Comparison of ENCODE assay signal across 14 mouse cellular contexts in genomic region chr2:166653564-166653963, GRCm38 (mm10).
DNase-seq lines count a peak whose midpoint lies in the region; ATAC-seq lines count a peak whose summit lies in the region.
"Had no signal": no experiment of that assay in that cellular context is flagged by ENCODE, and none has a peak within 500 bp of the region (broad histone marks: within the 10 kb centered on the region; RNA-seq: fewer than 3 reads in every experiment).

No protein-coding gene starts in this region.

- H3K27ac ChIP-seq in forebrain, embryonic 12.5 days = peak overlapping the region; percentile 78
- 0 out of 2 replicates have a peak overlapping the region, but pooled peaks have one; percentile 12 for H3K27ac ChIP-seq in limb, embryonic 12.5 days
- H3K27ac ChIP-seq: gastrocnemius, adult 2 months; heart, embryonic 10.5 days; hindbrain, embryonic 15.5 days; liver, embryonic 13.5 days had no signal

- H3K4me1 ChIP-seq in forebrain, embryonic 12.5 days = peaks cover 68% of the 10 kb centered on the region
- H3K4me1 ChIP-seq in limb, embryonic 12.5 days (replicated peaks) = peaks cover 44% of the 10 kb centered on the region

- no peaks in the 10 kb centered on the region for H3K27me3 ChIP-seq in forebrain, embryonic 12.5 days
- no peaks in the 10 kb centered on the region for H3K27me3 ChIP-seq in limb, embryonic 12.5 days
- H3K27me3 ChIP-seq: hindbrain, embryonic 15.5 days; liver, embryonic 13.5 days had no signal

- ATAC-seq in forebrain, embryonic 12.5 days (ENCODE audit: low FRiP score) = peak; percentile 64; the same call in 1 of the 2 replicates
- no peak for ATAC-seq in limb, embryonic 12.5 days (ENCODE audit: insufficient number of reproducible peaks, insufficient read depth, low FRiP score, low TSS enrichment, low read depth)

- WGBS in forebrain, embryonic 12.5 days = 51% methylated on average over 5 of the region's 5 CpGs
- 26% methylated on average over 5 of the region's 5 CpGs for WGBS in limb, embryonic 12.5 days

- H3K4me2 ChIP-seq in forebrain, embryonic 12.5 days = no peak overlapping the region
- no peak overlapping the region for H3K4me2 ChIP-seq in limb, embryonic 12.5 days
- H3K4me2 ChIP-seq: hindbrain, embryonic 15.5 days; liver, embryonic 13.5 days had no signal

- H3K9ac ChIP-seq in forebrain, embryonic 12.5 days = no peak overlapping the region
- no peak overlapping the region for H3K9ac ChIP-seq in limb, embryonic 12.5 days (replicated peaks)
- H3K9ac ChIP-seq: hindbrain, embryonic 15.5 days; liver, embryonic 13.5 days had no signal

- H3K9me3 ChIP-seq in forebrain, embryonic 12.5 days = no peaks in the 10 kb centered on the region
- H3K9me3 ChIP-seq in limb, embryonic 12.5 days = no peaks in the 10 kb centered on the region
- H3K9me3 ChIP-seq: heart, embryonic 10.5 days; hindbrain, embryonic 15.5 days; liver, embryonic 13.5 days had no signal

- H3K4me3 ChIP-seq in forebrain, embryonic 12.5 days (replicated peaks) = no peak overlapping the region
- no peak overlapping the region for H3K4me3 ChIP-seq in limb, embryonic 12.5 days (replicated peaks)
- H3K4me3 ChIP-seq: gastrocnemius, adult 2 months; heart, embryonic 10.5 days; hindbrain, embryonic 15.5 days; liver, embryonic 13.5 days had no signal

- DNase-seq in right cerebral cortex, postnatal 10 days (ENCODE audit: low spot score in 2 of 2) = peak; percentile 64 to 79
- no peak for DNase-seq in right cerebral cortex, postnatal 14 days
- DNase-seq in retina, embryonic 14.5 days (ENCODE audit: low spot score) = peak; percentile 61
- no peak for DNase-seq in heart, adult 18-20 months
- no peak for DNase-seq in left cerebral cortex, adult 9 months (ENCODE audit: low spot score in 2 of 2)
- DNase-seq: cerebellum, adult 2 months; gastrocnemius, adult 2 months; kidney, postnatal 14 days; liver, embryonic 13.5 days; lung, postnatal 14 days had no signal

- no peaks in the 10 kb centered on the region for H3K36me3 ChIP-seq in forebrain, embryonic 12.5 days (replicated peaks)
- H3K36me3 ChIP-seq in limb, embryonic 12.5 days = no peaks in the 10 kb centered on the region
- H3K36me3 ChIP-seq: heart, embryonic 10.5 days; hindbrain, embryonic 15.5 days; liver, embryonic 13.5 days had no signal

Comparison
In these comparisons a context has a peak if more than half of its experiments do, and no peak if none do; other contexts are left out.
1. DNase-seq: peak in right cerebral cortex, postnatal 10 days (2 of 2) and retina, embryonic 14.5 days (single experiment); none in right cerebral cortex, postnatal 14 days (single experiment), heart, adult 18-20 months (0 of 2) and left cerebral cortex, adult 9 months (0 of 2).